Mouse (Mus musculus): ENCODE data around the gene Rtl1. TPM values are rescaled to one million over a fixed set of nuclear protein-coding genes. Genes with fewer than 3 reads are reported as not detected.
A peak's percentile ranks its signal among the peaks of the same experiment; 100 is the strongest.

The Rtl1 gene
- total and polyA plus RNA-seq, 2 experiments from 2014 or later, result 1.3 to 1.5 TPM

GRCm38 (mm10) chr12:109542635-109543249 lies 57.4 kb downstream of the Rtl1 start:
- peak; percentile 84 for TF ChIP-seq CTCF (IDR thresholded peaks at IDR 0.05)
- 49% methylated on average over 14 of the region's 17 CpGs for WGBS

GRCm38 (mm10) chr12:109542011-109542410 lies 58.1 kb downstream of the Rtl1 start:
- Histone ChIP-seq H3K4me3 (ENCODE audit: low read depth, low read length) (peak overlapping the region; percentile 44), H3K4me2 (ENCODE audit: low read depth, low read length, poor library complexity, severe bottlenecking) (peak overlapping the region; percentile 16; the same call in 1 of the 2 replicates), H3K9me3 (ENCODE audit: low read length) (peaks cover 4% of the 10 kb centered on the region; the same call in 1 of the 2 replicates), H3K27ac (ENCODE audit: low read depth, low read length) (peak overlapping the region; percentile 91), H3K36me3 (ENCODE audit: insufficient read depth, low read length) (peaks cover 12% of the 10 kb centered on the region), H3K4me1 (ENCODE audit: insufficient read depth, low read length) (no peaks in the 10 kb centered on the region), H3K27me3 (ENCODE audit: insufficient read depth, low read length) (no peaks in the 10 kb centered on the region), H3K9ac (replicated peaks; ENCODE audit: low read length, poor library complexity, severe bottlenecking) (peak overlapping the region; percentile 74)
- DNase-seq (ENCODE audit: low spot score) (peak; percentile 61), ATAC-seq (ENCODE audit: low FRiP score) (no peak)
- peak; percentile 75 for TF ChIP-seq CTCF (IDR thresholded peaks at IDR 0.05)
- WGBS, result 49% methylated on average over 14 of the region's 14 CpGs

More at GRCm38 (mm10) chr12:109542635-109543249, 57.4 kb downstream of the Rtl1 start:
- Histone ChIP-seq H3K4me2 (ENCODE audit: low read depth, low read length, poor library complexity, severe bottlenecking) (no peak overlapping the region), H3K27me3 (ENCODE audit: insufficient read depth, low read length) (no peaks in the 10 kb centered on the region), H3K9me3 (ENCODE audit: low read length) (peaks cover 4% of the 10 kb centered on the region; the same call in 1 of the 2 replicates), H3K9ac (replicated peaks; ENCODE audit: low read length, poor library complexity, severe bottlenecking) (peak overlapping the region; percentile 74), H3K4me1 (ENCODE audit: insufficient read depth, low read length) (no peaks in the 10 kb centered on the region), H3K36me3 (ENCODE audit: insufficient read depth, low read length) (peaks cover 18% of the 10 kb centered on the region), H3K27ac (ENCODE audit: low read depth, low read length) (peak overlapping the region; percentile 91), H3K4me3 (ENCODE audit: low read depth, low read length) (peak overlapping the region; percentile 44)
- DNase-seq (ENCODE audit: low spot score), result peak; percentile 94
- ATAC-seq (ENCODE audit: low FRiP score), result peak; percentile 72

GRCm38 (mm10) chr12:109541540-109541899 lies 58.6 kb downstream of the Rtl1 start:
- no peak for ATAC-seq (ENCODE audit: low FRiP score)
- DNase-seq (ENCODE audit: low spot score), result no peak

GRCm38 (mm10) chr12:109540739-109541539 lies 59.2 kb downstream of the Rtl1 start:
- peak overlapping the region; percentile 91 for H3K27ac ChIP-seq (ENCODE audit: low read depth, low read length)
- 48% methylated on average over 30 of the region's 30 CpGs for WGBS
- peak overlapping the region; percentile 44 for H3K4me3 ChIP-seq (ENCODE audit: low read depth, low read length)
- no peaks in the 10 kb centered on the region for H3K4me1 ChIP-seq (ENCODE audit: insufficient read depth, low read length)
- peak; percentile 90 for DNase-seq (ENCODE audit: low spot score)
- H3K27me3 ChIP-seq (ENCODE audit: insufficient read depth, low read length), result no peaks in the 10 kb centered on the region
- peak overlapping the region; percentile 74 for H3K9ac ChIP-seq (replicated peaks; ENCODE audit: low read length, poor library complexity, severe bottlenecking)
- H3K9me3 ChIP-seq (ENCODE audit: low read length), result peaks cover 4% of the 10 kb centered on the region; the same call in 1 of the 2 replicates
- H3K4me2 ChIP-seq (ENCODE audit: low read depth, low read length, poor library complexity, severe bottlenecking), result peak overlapping the region; percentile 43
- peak; percentile 6; the same call in 1 of the 2 replicates for TF ChIP-seq CTCF (IDR thresholded peaks at IDR 0.05)
- peak; percentile 35; the same call in 1 of the 2 replicates for ATAC-seq (ENCODE audit: low FRiP score)
- H3K36me3 ChIP-seq (ENCODE audit: insufficient read depth, low read length), result 0 out of 2 replicates have a peak, but pooled peaks cover 2% of the 10 kb centered on the region

More at GRCm38 (mm10) chr12:109541540-109541899, 58.6 kb downstream of the Rtl1 start:
- Histone ChIP-seq H3K9me3 (ENCODE audit: low read length) (peaks cover 4% of the 10 kb centered on the region; the same call in 1 of the 2 replicates), H3K9ac (replicated peaks; ENCODE audit: low read length, poor library complexity, severe bottlenecking) (peak overlapping the region; percentile 74), H3K4me2 (ENCODE audit: low read depth, low read length, poor library complexity, severe bottlenecking) (peak overlapping the region; percentile 16; the same call in 1 of the 2 replicates), H3K4me1 (ENCODE audit: insufficient read depth, low read length) (no peaks in the 10 kb centered on the region), H3K27ac (ENCODE audit: low read depth, low read length) (peak overlapping the region; percentile 91), H3K27me3 (ENCODE audit: insufficient read depth, low read length) (no peaks in the 10 kb centered on the region), H3K4me3 (ENCODE audit: low read depth, low read length) (peak overlapping the region; percentile 44), H3K36me3 (ENCODE audit: insufficient read depth, low read length) (peaks cover 8% of the 10 kb centered on the region; the same call in 1 of the 2 replicates)
- TF ChIP-seq CTCF (IDR thresholded peaks at IDR 0.05), result no peak
- WGBS, result 46% methylated on average over 16 of the region's 16 CpGs

GRCm38 (mm10) chr12:109539950-109540349 lies 60.2 kb downstream of the Rtl1 start:
- DNase-seq (ENCODE audit: low spot score) (peak; percentile 30), ATAC-seq (ENCODE audit: low FRiP score) (no peak)
- Histone ChIP-seq H3K9ac (replicated peaks; ENCODE audit: low read length, poor library complexity, severe bottlenecking) (peak overlapping the region; percentile 69), H3K27ac (ENCODE audit: low read depth, low read length) (peak overlapping the region; percentile 91), H3K4me1 (ENCODE audit: insufficient read depth, low read length) (no peaks in the 10 kb centered on the region), H3K9me3 (ENCODE audit: low read length) (peaks cover 4% of the 10 kb centered on the region; the same call in 1 of the 2 replicates), H3K4me2 (ENCODE audit: low read depth, low read length, poor library complexity, severe bottlenecking) (peak overlapping the region; percentile 43), H3K36me3 (ENCODE audit: insufficient read depth, low read length) (no peaks in the 10 kb centered on the region), H3K27me3 (ENCODE audit: insufficient read depth, low read length) (no peaks in the 10 kb centered on the region), H3K4me3 (ENCODE audit: low read depth, low read length) (peak overlapping the region; percentile 44)
- WGBS, result 43% methylated on average over 13 of the region's 13 CpGs
- TF ChIP-seq CTCF (IDR thresholded peaks at IDR 0.05), result no peak

MicroRNAs within 50 kb of the gene (microRNA counts, 519-probe panel; counts per million panel counts)
- microRNA mmu-miR-1188, result 528 counts per million, percentile 58 among the panel's probes with 10 or more counts
- microRNA mmu-miR-127, result 4,068 counts per million, percentile 82 among the panel's probes with 10 or more counts
- 6,257 counts per million, percentile 97 among the panel's probes with 10 or more counts for microRNA mmu-miR-136
- 528 counts per million, percentile 58 among the panel's probes with 10 or more counts for microRNA mmu-miR-1906
- microRNA mmu-miR-337-3p, result 1,803 counts per million, percentile 63 among the panel's probes with 10 or more counts
- 528 counts per million, percentile 58 among the panel's probes with 10 or more counts for microRNA mmu-miR-337-5p
- 528 counts per million, percentile 58 among the panel's probes with 10 or more counts for microRNA mmu-miR-341
- 3,640 counts per million, percentile 77 among the panel's probes with 10 or more counts for microRNA mmu-miR-370
- 3,508 counts per million, percentile 75 among the panel's probes with 10 or more counts for microRNA mmu-miR-431
- microRNA mmu-miR-432, result 528 counts per million, percentile 58 among the panel's probes with 10 or more counts
- microRNA mmu-miR-433, result 5,157 counts per million, percentile 92 among the panel's probes with 10 or more counts
- microRNA mmu-miR-434-3p, result 5,267 counts per million, percentile 93 among the panel's probes with 10 or more counts
- microRNA mmu-miR-434-5p, result 4,629 counts per million, percentile 88 among the panel's probes with 10 or more counts
- microRNA mmu-miR-493, result 528 counts per million, percentile 58 among the panel's probes with 10 or more counts
- microRNA mmu-miR-540-3p, result 1,803 counts per million, percentile 63 among the panel's probes with 10 or more counts
- microRNA mmu-miR-540-5p, result 528 counts per million, percentile 58 among the panel's probes with 10 or more counts
- microRNA mmu-miR-665, result 528 counts per million, percentile 58 among the panel's probes with 10 or more counts
- 528 counts per million, percentile 58 among the panel's probes with 10 or more counts for microRNA mmu-miR-673-3p
- 528 counts per million, percentile 58 among the panel's probes with 10 or more counts for microRNA mmu-miR-673-5p
- 3,914 counts per million, percentile 81 among the panel's probes with 10 or more counts for microRNA mmu-miR-770-3p
- microRNA mmu-miR-770-5p, result 528 counts per million, percentile 58 among the panel's probes with 10 or more counts

Small RNA genes within 50 kb of the gene (microRNA-seq; reads per million reads assigned to microRNA genes)
- gene Gm23912 (ENCODE audit: borderline number of aligned reads) (not detected), gene Mir1188 (ENCODE audit: borderline number of aligned reads) (30.2 reads per million, percentile 32 among the genes with 10 or more reads in this experiment), gene Mir127 (ENCODE audit: borderline number of aligned reads) (12,792 reads per million, percentile 97 among the genes with 10 or more reads in this experiment), gene Mir136 (ENCODE audit: borderline number of aligned reads) (not detected), gene Mir1906-1 (ENCODE audit: borderline number of aligned reads) (not detected), gene Mir3070a (ENCODE audit: borderline number of aligned reads) (8.7 reads per million, percentile 18 among the genes with 10 or more reads in this experiment), gene Mir3070b (ENCODE audit: borderline number of aligned reads) (1.0 reads per million), gene Mir3071 (ENCODE audit: borderline number of aligned reads) (not detected), gene Mir337 (ENCODE audit: borderline number of aligned reads) (not detected), gene Mir341 (ENCODE audit: borderline number of aligned reads) (1,944 reads per million, percentile 80 among the genes with 10 or more reads in this experiment), gene Mir3544 (ENCODE audit: borderline number of aligned reads) (not detected), gene Mir370 (ENCODE audit: borderline number of aligned reads) (2,472 reads per million, percentile 81 among the genes with 10 or more reads in this experiment), gene Mir431 (ENCODE audit: borderline number of aligned reads) (4,450 reads per million, percentile 88 among the genes with 10 or more reads in this experiment), gene Mir432 (ENCODE audit: borderline number of aligned reads) (not detected), gene Mir433 (ENCODE audit: borderline number of aligned reads) (4,006 reads per million, percentile 86 among the genes with 10 or more reads in this experiment), gene Mir434 (ENCODE audit: borderline number of aligned reads) (5,201 reads per million, percentile 90 among the genes with 10 or more reads in this experiment), gene Mir493 (ENCODE audit: borderline number of aligned reads) (40.9 reads per million, percentile 35 among the genes with 10 or more reads in this experiment), gene Mir540 (ENCODE audit: borderline number of aligned reads) (465 reads per million, percentile 64 among the genes with 10 or more reads in this experiment), gene Mir665 (ENCODE audit: borderline number of aligned reads) (630 reads per million, percentile 69 among the genes with 10 or more reads in this experiment), gene Mir673 (ENCODE audit: borderline number of aligned reads) (103 reads per million, percentile 44 among the genes with 10 or more reads in this experiment), gene Mir770 (ENCODE audit: borderline number of aligned reads) (4,100 reads per million, percentile 87 among the genes with 10 or more reads in this experiment)

Other genes with a start within 250 kb of the Rtl1 start
- gene Dlk1, start 147.5 kb downstream of the Rtl1 start, total RNA-seq (2014; rRNA removed), result 22.1 and 38.8 TPM in 2 replicates
- gene Dlk1, start 147.5 kb downstream of the Rtl1 start, polyA plus RNA-seq (2015; fragmentation: Nextera tagmentation; extraction: Ambion mirVana), result 41.4 and 47.5 TPM in 2 replicates

All from midbrain, postnatal 0 days (tissue).